Mouse (Mus musculus) megakaryocyte-erythroid progenitor cell, adult 5-6 weeks (primary cell): ENCODE data around the gene Map3k1. TPM values are rescaled to one million over a fixed set of nuclear protein-coding genes. Genes with fewer than 3 reads are reported as not detected.
"Not testable (repeated sequence)": the region's sequence is repeated elsewhere in the genome, so short reads cannot be mapped to it uniquely, and the experiment has no call there.

Experiments
- ATAC-seq: replicated peaks from 2 replicates; pipeline ENCODE4 v1.8.0; 2016; ENCODE audit warnings: mild to moderate bottlenecking, inconsistent platforms; ENCODE audit not compliant: severe bottlenecking, poor library complexity, low FRiP score, low TSS enrichment
- total RNA-seq, 2 experiments: library from RNA; stranded (forward) in 1 of 2; stranded (reverse) in 1 of 2; fragments of 200-1000, 215-1000 nt in 1 of 2; fragments of >200 nt in 1 of 2; fragmentation: Nextera tagmentation in 1 of 2; gene quantifications; 2 replicates each; pipeline ENCODE4 v1.2.3; 2014 to 2017

The Map3k1 gene
- total RNA-seq, 2 experiments from 2014 or later = 13.6 to 36.0 TPM

GRCm38 (mm10) chr13:111753321-111753720 lies 55.5 kb downstream of the Map3k1 start:
- no peak for ATAC-seq

GRCm38 (mm10) chr13:111748301-111749062 lies 60.3 kb downstream of the Map3k1 start:
- ATAC-seq = no peak

GRCm38 (mm10) chr13:111746831-111747230 lies 62.0 kb downstream of the Map3k1 start:
- peak; percentile 67 for ATAC-seq

GRCm38 (mm10) chr13:111745216-111745615 lies 63.6 kb downstream of the Map3k1 start:
- no peak for ATAC-seq

GRCm38 (mm10) chr13:111744233-111745000 lies 64.4 kb downstream of the Map3k1 start:
- peak; percentile 70 for ATAC-seq

- ATAC-seq = 0 out of 2 replicates have a peak, but pooled peaks have one; percentile 17
Measured at GRCm38 (mm10) chr13:111741991-111742615, 66.7 kb downstream of the Map3k1 start.

- peak; percentile 43; the same call in 1 of the 2 replicates for ATAC-seq
Measured at GRCm38 (mm10) chr13:111741204-111741990, 67.4 kb downstream of the Map3k1 start.

GRCm38 (mm10) chr13:111726898-111727297 lies 81.9 kb downstream of the Map3k1 start:
- ATAC-seq = no peak

GRCm38 (mm10) chr13:111725165-111726077 lies 83.4 kb downstream of the Map3k1 start:
- ATAC-seq = peak; percentile 98

GRCm38 (mm10) chr13:111724811-111725164 lies 84.0 kb downstream of the Map3k1 start:
- ATAC-seq = peak; percentile 29

GRCm38 (mm10) chr13:111719726-111720125 lies 89.1 kb downstream of the Map3k1 start:
- ATAC-seq = no peak

- no peak for ATAC-seq
Measured at GRCm38 (mm10) chr13:111710531-111710930, 98.3 kb downstream of the Map3k1 start.

- ATAC-seq = not testable (repeated sequence)
Measured at GRCm38 (mm10) chr13:111703952-111704351, 104.8 kb downstream of the Map3k1 start.

- no peak for ATAC-seq
Measured at GRCm38 (mm10) chr13:111703396-111703795, 105.4 kb downstream of the Map3k1 start.

Other genes with a start within 250 kb of the Map3k1 start
- not detected in 2 replicates for gene Gm10198, start 216.2 kb downstream of the Map3k1 start, total RNA-seq (2014; fragmentation: Nextera tagmentation)
- not detected in 2 replicates for gene Gm10198, start 216.2 kb downstream of the Map3k1 start, total RNA-seq (2017)
- 45.5 and 50.6 TPM in 2 replicates for gene Mier3, start 128.0 kb downstream of the Map3k1 start, total RNA-seq (2014; fragmentation: Nextera tagmentation)
- 50.5 and 51.0 TPM in 2 replicates for gene Mier3, start 128.0 kb downstream of the Map3k1 start, total RNA-seq (2017)